Mouse (Mus musculus): ENCODE data around the gene Gpr84.

The Gpr84 gene

DNA sequence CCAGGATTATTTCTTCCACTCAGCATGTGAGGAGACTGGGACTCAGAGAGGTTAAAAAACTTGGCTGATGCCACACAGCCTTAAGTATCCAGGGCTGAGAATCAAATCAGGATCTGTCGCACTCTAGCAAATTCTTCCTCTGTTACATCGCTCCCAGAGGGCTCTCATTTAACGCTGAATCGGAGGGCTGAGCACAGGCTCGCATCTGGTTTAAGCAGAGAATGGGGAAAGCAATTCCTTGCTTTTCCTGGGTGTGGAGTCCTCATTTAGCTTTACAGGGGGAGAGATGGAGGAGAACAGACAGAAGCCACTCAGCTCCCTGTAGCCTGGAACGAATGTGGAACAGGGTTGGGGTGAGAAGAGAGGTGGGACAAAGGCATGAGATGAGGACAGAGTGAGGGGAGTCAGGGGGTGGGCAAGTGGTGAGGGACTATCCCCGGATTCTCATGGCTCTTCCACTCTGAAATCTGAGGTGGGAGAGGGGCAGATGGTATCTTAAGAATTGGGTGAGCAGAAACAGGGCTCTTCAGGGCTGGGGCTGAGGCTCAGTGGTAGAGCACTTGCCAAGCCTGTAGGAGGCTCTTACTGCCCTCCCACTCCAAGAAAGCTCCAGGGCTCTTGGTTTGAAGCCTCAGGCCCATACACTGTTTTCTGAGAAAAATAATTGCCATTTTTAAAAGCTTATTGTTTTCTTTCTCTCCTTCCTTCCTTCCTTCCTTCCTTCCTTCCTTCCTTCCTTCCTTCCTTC lies 25.2 kb upstream of the Gpr84 start:
- DNase-seq, result no peak

DNA sequence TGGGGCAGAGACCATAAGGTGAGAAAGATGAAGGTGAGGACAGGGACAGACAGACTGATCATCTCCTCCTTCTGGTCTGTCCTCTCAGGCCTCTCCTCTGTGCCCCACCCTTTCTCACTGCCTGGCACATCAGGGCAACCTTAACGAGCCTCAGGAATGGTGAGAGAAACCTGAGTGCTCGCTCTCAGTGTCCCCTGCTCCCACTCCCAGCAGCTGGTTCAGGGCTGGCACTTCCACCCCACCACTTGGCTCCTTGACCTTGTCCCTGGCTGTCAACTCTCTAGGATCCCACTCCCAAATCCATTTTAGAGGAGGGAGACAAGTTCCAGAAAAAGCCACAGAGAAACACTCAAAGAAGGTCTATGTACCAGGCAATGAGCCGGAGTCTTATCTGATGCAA lies 24.6 kb upstream of the Gpr84 start:
- no peak for DNase-seq

DNA sequence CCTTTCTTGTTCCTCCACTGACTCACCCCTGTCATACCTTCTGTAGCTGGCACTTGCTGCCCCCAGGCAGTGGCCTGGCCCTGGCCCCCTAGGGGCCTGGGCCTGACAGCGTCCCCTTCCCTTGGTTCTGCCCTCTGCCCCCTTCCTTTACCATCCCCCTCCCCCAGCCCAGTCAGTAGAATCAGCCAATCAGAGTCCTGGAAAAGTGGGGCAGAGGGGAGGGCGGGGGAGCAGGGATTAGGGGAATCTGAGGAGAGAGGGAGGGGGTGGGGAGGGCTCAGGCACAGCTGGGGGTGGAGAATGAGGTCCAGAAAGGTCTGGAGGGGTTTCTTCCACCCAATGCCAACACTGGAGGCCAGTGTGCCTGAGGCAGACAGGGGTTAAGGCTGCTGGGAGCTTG lies 23.8 kb upstream of the Gpr84 start:
- no peak for DNase-seq

DNA sequence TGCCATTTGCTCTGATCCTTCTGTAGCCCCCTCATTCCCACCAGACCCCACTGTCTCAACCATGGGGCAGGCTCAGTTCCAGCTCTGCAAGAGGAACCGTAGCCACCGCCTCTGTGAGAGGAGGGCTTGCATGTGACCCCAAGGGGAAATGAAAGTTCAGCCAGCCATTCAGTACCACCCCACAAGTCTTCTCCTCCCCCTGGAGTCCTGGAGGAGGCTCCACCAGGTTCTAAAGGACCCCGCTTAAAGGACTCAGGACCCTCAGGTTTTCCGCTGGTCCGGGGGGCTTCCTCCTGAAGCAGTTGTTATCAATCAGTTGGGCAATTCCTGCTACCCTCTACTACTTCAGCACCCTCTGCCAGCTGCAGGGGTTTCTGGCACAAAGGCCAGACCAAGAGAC lies 23.3 kb upstream of the Gpr84 start:
- DNase-seq, result peak; percentile 61

DNA sequence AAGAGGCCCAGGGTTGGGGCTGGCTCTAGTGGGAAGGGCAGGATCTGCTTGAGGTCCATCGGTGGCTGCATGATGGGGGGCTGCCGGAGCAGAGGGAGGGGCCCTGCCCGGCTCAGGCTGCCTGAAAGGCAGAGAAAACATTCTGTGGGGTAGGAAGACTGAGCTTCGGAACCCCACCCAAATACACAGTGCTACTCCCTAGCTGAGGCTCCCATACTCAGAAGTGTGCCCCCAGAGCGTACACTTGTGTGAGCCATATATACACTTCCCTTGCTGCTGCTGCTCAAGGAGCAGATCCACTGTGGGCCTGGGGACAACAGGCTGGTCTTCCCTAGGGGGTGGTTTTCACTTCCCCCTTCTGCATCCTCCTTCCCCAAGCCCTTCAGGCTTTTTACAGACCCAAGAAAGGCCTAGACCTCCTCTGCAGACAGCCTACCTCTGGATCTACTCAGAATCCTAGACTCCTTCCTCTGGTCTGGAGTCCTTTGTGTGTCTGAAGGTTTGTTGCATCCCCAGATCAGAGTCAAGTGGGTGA lies 22.7 kb upstream of the Gpr84 start:
- no peak for DNase-seq

DNA sequence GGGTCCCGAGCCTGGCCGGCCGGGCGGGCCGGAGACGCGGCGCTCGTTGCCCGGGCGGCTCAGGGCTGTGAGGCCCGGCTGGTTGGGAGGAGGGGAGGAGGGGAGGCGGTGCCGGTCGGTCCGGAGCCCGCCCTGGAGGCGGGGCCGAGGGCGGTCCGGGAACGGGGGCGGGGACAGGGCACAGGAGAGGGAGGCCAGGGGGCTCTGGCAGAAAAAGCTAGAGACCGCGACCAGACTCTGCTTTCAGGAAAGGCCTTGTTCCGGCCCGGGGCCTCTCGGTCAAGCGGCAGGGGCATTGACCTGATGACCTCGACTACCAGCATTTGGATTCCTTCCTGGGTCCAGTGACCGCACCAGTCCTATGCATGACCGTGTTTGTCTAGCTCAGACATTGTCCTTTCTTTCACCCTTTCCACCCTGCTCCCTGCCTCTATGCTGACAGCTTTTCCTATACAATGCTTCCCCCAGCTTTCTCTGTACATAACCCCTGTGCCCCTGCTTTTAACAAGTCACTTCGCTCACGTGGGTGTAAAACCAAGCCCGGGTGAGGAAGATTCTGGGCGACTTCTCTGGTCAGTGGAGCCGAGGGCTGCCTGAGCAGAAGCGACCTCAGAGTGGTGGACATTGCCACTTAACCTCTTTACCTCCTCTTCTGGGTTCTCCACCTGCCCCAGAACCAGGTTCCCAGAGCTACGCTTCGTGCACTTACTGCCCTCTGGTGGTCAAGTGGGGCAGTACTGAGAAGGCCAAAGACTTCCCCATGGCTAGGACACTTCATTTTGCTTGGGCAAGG lies 13.2 kb upstream of the Gpr84 start:
- peak; percentile 92 for DNase-seq

DNA sequence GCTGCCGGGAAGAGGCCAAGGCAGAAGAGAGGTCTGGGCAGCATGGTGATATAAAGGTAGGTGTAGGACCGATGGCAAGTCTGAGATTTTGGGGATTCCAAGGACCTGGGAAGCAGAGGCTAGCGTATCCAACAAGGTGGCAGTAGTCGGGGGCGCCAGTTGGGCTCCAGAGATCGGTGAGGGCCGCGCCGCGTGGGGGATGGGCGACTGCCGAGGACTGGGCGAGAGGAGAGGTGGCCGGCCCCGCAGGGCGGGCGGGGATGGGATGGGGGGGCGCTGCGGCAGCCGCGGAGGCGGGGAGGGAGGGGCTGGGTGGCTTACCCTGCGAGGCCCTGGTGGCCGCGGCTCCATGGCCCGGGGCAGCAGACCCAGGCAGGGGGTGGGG lies 12.7 kb upstream of the Gpr84 start:
- DNase-seq, result peak; percentile 35

DNA sequence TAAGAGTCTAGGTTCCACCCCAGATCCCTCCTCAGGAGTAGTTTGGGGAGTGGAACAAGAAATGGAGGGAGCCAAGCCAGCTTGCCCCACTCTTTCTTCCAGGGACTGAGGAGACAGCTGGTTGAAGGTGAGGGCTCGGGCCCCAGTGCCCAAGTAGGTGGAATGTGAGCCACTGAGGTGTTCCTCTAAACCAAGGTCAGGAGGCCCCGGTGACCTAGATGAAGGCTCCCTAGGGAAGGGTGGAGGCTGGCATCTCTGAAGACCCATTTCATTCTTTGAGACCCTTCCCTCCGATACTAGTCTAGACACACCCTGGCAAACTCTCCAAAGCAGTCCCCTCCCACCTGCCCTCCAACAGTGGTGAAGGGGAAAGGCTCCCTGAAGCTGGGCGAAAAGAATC lies 12.0 kb upstream of the Gpr84 start:
- DNase-seq, result no peak

DNA sequence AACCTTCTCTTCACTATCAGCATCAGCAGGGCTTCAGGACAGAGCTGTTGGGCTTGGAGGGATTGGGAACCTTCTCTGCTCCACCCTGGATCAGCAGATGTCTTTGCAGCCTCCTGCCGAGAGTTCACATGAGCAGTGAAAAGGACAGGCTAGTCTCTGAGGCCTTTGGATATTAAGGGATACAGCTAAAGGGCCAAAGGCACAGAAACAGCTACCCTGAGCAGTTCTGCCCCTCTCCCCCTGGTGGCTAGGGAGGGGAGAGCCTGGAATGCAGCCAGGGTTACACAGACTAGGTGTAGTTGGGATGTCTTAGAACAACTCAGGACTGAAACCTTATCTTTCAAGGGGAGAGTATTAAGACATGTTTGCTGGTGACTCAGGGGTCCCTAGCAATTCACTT lies 10.7 kb upstream of the Gpr84 start:
- no peak for DNase-seq

DNA sequence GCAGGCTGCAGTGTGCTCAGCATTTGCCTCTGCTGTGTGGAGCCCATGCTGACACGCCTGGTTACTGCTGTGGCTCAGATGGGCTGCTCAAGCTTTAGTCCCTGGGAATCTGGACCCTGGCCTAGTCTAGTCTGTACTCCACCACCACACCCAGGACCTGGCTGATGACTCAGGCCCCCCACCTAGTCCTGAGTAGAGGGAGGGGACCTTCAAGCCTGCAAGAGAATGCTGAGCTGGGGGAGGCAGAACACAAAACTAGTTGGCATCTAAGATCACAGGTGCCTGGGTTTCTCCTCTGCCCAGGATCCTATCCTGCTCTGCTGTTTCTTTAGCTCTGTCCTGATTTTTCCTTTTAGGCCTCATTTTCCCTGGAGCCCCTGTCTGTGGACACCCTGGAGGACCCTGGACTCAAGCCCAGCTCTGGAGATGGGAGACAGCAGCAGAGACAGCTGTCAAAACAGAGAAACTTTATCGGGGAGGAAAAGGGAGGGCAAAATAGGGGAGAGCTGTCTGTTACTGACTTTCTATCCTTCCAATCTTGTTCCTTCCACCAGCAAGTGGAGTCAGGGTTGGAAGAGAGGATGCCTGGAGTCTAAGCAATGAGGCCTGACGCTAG lies 7.9 kb upstream of the Gpr84 start:
- DNase-seq, result no peak

DNA sequence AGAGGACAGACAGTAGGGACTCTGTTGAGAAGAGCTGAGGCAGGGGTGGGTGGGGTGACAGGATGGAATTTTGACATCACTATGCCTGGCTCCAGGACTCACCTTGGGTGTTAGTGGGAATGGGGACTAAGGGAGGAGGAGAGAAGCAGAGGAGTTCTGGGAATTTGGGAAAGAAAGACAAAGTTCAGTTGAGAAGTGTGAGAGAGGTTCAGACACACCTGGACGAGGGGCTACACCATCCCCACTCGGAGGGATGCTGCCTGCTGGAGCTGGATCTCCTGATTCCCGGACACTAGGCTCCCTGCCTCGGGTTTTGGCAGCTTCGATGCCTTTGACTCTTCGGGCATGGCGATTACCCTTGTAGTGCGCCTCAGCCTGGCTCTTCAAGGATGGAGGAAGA lies 7.3 kb upstream of the Gpr84 start:
- no peak for DNase-seq

DNA sequence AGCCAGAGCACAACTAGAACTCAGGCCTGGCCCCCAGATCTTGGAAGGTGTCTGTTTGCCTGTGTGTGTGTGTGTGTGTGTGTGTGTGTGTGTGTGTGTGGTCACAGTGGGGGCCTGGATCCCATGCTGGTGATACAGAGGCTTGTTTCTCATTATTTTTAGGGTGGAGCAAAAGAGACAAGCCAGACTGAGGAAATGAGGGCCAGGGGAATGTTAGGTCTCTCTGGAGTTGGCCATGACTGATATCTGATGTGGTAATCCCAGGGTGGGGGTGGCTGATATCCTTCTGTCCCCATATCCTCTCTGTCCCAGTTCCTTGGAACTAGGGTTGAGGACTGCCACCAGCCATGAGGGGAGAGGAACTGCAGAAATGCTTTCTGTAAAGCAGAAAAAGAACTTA lies 6.7 kb upstream of the Gpr84 start:
- DNase-seq, result no peak

DNA sequence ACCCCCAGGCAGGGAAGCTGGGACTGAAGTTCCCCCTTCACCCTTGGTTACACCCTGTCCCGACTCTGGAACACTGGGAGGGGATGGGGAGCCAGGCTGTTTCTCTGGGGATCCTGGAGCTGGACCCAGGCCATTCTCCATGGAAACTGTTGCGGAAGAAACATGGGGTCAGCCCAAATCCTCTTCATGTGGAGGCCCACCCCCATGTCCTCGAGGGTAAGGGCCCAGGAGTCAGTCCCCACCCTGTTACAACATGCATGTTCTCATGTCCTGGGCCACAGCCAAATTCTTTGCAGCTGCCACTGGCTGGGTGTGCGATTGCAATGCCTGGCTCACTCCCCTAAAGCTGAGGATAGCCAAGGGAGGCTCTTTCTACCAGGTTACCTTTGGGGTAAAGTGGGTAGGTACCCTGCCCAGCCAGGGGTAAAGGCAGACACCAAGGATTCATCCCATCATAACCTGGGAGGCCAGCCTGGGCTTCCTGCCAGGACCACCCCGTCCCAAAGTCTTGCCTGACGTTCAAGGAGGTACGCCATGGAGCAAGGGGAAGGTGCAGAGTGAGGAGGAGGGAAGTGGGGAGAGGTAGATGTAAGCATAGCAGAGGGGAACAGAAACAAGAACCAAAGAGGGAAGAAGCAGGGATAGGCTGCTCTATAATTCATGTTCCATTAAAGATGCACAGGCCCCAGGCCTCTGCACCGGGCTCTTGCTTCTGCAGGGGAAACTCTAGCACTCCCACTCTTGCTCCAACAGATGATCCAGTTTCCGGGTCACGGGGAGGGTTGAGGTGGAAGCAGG lies 5.8 kb upstream of the Gpr84 start:
- DNase-seq, result no peak

DNA sequence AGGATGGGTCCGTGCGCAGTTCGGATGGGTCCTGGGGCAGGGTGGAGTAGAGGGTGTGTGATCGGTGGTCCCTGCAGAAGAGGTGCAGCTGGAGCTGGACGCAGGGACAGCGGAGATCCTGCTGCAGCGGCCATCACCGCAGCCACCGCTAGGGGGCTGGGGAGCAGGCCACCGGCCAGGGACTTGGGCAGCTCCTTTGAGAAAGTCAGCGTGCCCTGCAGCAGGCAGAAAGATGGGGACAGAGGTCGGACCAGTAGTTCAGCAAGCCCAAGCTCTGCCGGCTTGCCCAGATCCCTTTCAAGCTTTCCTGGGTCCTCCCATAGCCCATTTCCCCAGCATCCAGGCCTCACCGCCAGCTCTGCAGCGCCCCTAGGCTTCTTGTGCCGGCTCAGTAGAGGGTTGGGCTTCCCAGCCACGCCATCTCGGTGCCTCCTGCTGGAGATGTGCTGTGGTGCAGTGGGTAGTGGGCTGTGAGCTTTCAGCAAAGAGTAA lies 4.6 kb upstream of the Gpr84 start:
- DNase-seq, result peak; percentile 72

DNA sequence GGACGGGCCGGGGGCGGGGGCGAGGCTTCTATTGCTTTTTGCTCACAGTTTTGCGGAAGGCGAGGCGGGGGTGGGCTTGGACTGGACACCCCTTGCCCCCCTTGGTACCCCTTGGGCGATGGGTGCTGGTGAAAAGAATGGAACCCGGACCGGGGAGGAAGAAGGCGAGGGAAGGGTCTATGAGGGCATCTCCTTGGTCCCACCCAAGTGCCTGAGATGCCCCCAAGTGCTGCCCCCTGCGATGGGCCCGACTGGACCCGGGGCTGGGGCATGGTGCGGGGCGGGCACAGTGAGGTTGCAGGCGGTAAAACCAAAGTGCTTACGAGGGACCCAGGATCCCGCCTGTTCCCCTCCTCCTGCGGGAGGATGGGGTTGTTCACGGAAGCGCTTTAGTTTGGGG lies 3.8 kb upstream of the Gpr84 start:
- DNase-seq, result no peak

DNA sequence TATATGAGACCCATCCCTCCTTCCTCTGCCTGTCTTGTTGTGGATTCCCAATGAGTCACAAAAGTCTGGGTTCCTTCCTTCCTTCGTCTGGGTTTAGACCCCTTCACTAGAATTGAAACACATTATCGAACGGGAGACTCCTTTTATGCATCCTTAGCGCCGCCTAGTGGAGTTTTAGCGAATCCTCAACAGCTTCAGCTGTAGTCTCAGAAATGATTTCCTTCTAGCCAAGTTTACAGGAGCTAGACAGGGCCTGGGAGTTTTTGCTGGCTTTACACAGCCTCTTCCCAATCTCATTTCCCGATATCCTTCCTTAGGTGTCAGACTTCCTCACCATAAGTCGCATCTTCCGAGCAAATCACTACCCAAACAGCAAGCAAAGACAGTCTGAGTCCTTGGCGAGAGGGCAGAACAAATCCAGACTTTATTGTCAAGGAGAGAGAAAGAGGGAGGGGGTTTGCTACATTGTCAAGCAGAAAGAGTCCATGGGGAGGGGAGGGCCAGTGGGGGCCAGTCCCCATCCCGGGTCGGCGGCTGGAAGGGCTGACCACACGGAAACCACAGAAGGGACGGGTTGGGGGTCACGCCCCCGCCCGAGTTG lies 3.2 kb upstream of the Gpr84 start:
- DNase-seq, result peak; percentile 81

DNA sequence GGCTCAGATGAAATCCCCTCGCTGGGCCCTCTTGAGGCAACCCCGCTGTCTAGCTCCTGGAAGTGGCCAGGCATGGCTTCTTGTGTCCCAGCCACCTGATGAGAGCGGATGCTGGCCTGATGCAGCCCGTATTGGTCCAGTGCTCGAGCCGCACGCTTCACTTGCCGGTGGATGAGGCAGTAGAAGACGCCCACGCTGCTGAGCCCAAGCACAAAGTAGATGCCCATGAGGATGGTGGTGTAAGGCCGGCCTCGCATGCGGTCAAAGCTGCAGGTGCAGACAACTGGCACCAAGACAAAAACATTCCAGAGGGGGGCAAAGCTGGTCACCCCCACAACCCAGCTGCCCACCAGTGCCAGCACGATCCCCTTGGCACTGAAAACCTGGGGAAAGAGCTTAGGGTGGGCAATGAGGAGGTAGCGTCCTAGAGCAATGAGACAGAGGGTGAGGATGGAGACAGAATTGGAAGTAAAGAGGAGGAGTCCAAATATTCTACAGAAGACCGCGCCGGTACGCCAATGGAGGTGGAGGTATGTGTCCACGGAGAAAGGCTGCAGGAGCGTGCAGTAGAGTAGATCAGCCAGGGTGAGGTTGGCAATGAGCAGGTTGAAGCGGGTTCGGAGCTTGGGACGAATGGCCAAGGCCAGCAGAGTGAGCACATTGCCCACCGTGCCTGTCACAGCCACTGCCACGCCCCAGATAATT lies 1.4 kb downstream of the Gpr84 start:
- DNase-seq, result no peak

DNA sequence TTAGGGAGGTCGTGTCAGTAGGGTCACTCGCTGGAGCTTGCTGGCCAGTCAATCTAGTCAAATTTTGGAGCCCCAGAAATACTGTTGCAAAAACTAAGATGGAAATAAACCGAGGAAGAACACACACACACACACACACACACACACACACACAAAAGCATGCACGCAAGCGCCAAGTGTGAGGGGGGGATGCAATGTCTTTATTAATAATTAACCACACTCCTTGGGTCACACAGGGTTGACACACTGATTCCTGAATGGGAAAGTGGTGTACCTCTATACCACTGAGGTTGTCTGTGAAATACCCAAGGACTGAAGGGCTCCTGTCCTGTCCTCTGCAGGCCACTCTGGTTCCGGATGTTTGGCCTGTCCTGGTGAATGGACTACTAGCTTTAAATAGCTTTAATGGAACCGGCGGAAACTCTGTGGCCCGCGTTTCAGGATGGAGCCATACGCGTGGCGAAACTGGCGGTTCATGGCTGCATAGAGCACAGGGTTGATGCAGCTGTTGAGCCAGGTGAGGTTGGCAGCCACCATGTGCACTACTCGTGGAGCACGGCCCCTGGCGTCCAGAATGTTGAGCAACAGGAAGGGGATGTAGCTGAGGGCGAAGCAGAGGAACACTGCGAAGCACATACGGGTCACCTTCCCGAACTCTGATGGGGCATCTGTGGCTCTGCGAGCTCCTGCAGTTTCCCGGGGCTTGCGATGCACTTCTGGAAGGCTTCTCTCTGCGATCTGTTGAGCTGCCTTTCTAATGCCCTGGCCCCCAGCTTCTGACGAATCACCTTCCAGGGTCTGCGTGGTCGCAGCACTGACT lies 2.1 kb downstream of the Gpr84 start:
- peak; percentile 53 for DNase-seq

DNA sequence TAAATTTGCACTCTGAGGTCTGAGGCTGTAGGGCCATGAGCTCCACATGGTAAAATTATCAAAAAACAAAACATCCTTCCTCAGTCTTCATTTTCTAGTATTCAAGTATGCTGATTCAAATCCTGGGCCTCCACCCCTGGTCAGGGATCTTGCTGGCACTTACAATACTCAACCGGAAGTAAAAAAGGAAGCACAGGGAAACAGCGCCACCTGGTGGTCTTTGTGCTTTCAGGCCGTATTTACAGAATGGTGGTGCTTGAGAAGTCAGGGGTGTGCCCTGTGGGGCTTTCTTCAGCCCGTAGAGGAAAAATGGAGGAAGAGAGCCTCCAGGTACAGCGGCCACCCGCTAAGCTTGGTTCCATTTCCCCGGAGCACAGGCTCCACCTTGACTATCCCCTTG lies 3.3 kb downstream of the Gpr84 start:
- peak; percentile 97 for DNase-seq

DNA sequence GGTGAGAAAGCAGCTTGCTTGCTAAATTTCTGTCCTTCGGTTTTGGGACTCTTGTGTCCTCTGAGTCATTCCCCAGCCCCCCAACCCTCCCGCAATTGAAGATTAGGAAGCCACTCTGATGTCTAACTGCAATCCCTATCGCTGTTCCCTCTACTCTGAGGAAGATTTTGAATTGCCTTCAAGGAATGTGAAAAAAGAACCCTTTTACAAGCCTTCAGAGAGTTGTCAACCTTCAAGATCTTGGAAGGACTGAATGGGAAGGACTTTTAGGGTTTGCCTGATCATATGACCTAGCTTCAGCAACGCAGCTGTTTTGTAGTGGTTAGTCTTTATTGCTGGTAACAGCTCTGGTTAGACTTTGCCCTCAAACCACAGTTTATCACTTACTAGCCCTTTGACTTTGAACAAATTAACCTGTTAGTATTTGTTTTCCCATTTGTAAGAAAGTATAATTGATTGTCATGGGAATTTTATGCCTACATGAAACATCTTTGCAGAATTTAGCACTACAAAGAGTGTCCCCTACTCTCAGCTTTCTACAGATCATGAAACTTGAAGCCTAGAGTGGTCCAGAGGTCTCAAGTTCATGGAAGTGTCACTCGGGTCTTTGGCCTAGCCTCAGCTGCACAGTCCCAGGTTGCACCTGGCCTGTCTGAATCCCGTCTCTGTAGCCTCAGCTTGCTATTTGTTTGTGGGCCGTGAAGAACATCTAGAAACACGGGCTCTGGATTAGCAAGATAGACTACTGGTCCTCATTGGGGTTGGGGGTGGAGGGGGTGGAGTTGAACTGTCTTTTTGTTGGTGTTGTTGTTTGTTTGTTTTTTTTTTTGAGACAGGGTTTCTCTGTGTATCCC lies 4.4 kb downstream of the Gpr84 start:
- no peak for DNase-seq

Data from lung, postnatal 36 days (tissue).